Mouse (Mus musculus) left cerebral cortex, adult 18-20 months (tissue): ENCODE measurements around the gene Emilin1. TPM values are rescaled to one million over a fixed set of nuclear protein-coding genes. Genes with fewer than 3 reads are reported as not detected.

ENCODE experiments used
- DNase-seq, 2 experiments: peaks; one replicate each; pipeline ENCODE4 v3.0.0; 2021 to 2022; ENCODE audit warnings: low spot score in 2 of 2, mixed read lengths in 1 of 2
- total RNA-seq, 2 experiments: library from RNA; stranded (reverse); gene quantifications; 2 replicates each; pipeline ENCODE4 v1.2.3; 2021

The Emilin1 gene
- total RNA-seq, 2 experiments from 2014 or later: 2.6 to 3.6 TPM

DNA sequence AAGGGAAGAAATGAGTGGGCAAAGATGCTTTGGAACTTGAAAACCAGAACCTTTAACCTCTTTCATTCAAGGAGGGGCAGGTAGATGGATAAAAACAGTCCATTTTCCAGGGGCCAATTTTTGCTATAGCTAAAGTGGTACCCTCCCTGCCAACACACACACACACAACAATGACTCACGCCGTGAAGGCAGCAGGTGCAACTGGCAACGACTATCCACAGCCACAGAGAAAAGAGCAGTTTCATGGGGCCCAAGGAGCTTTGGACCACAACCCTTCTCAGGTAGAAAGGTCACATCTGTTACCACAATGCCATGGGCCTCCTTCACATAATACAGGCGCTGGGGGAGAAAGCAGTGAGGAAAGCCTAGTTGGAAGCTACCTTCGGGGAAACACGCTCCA, 42.5 kb downstream of the Emilin1 start:
- DNase-seq: no peak

DNA sequence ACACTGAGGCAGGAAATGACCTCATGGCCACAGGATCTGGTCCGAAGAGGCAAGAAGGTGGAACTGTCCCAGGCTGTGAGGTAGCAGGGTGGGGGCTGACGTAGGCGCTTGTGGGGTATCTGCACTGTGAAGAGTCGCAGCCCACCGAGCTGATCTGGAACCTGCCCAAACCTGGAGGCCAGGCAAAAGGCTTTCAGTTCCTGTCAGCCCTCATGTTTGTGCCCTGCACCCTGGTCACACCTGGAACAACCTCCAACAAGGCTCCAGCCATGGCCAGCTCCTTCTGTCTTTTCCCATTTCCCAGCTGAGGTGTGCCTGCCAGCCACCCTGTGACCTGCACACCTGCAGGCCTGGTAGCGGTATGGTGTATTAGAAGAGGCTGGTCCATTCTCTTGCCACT, 44.7 kb downstream of the Emilin1 start:
- no peak for DNase-seq

DNA sequence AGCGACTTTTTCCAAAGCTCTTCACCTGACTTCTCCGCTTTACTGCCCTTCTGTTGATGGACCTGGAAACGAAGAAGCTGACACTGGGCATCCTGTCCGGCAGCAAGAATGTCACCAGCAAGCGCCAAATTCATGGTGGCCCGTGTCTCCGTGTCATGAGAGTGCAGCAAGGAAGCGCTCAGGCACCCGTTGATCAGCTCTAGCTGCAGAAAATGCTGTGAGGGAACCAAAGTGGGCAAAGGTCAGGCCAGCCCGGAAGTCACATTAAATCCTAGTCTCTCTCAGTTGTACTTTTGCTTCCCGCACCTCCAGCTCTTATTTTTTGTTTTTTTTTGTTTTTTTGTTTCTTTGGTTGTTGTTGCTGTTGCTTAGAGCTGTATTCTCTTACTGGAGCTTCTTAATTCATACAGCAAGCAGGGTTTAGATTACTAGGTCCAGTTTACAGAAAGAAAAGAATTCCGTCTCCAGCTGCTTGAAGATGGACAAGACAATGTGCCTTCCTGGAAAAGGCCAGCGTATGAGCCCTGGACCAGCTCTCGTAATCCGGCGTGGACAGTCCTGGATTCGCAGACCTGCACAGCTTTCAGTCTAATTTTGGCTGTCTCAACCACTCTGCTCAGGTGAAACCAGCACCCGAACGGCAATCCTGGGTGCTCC, 46.1 kb downstream of the Emilin1 start:
- no peak for DNase-seq

DNA sequence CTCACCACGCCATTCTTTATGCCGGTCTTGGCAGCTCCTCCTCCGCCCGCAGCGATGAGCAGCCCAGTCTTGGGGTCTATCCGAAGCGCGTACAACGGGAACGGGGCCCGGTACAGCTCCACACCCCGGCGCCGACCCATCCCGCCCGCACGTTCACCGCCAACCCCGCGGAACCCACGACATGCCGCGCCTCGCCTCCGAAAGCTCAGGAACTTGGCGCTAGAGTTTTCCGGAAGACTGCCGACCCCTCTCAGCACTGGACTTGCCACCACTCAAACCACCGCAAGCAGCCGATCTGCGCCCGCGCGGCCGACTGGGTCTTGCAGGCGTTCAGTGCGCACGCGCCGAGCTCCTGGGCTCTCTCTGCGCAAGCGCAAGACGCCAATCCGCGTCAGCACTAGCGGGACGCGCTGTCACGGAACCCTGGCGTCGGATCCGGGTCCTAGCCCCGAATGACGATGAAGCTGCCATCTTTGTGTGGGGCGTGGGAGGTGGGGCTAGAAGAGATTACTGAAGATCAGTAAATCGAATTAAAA, 46.8 kb downstream of the Emilin1 start, which contains the start of gene Preb:
Gene Preb, minus strand, starts transcription at position 396 of the 536 bp plus-strand sequence.
- DNase-seq: peak; percentile 99 to 100

DNA sequence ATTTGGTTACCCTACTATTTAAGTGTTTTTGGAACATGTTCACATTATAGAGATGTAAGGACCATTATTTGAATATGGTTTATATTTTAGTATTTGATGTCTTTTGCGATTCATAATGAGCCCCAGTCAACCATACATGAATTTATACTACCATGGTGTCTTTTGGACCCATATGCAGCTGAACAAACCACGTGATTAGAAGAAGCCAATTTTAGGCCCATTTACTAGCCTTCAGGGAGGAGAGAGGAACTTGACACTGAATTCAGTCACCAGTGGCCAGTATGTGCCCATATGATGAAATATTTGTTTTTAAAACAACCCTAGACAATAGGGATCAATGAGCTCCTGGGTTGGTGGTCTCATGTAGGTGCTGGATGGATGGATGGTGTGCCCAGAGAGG, 47.6 kb downstream of the Emilin1 start:
- no peak for DNase-seq

DNA sequence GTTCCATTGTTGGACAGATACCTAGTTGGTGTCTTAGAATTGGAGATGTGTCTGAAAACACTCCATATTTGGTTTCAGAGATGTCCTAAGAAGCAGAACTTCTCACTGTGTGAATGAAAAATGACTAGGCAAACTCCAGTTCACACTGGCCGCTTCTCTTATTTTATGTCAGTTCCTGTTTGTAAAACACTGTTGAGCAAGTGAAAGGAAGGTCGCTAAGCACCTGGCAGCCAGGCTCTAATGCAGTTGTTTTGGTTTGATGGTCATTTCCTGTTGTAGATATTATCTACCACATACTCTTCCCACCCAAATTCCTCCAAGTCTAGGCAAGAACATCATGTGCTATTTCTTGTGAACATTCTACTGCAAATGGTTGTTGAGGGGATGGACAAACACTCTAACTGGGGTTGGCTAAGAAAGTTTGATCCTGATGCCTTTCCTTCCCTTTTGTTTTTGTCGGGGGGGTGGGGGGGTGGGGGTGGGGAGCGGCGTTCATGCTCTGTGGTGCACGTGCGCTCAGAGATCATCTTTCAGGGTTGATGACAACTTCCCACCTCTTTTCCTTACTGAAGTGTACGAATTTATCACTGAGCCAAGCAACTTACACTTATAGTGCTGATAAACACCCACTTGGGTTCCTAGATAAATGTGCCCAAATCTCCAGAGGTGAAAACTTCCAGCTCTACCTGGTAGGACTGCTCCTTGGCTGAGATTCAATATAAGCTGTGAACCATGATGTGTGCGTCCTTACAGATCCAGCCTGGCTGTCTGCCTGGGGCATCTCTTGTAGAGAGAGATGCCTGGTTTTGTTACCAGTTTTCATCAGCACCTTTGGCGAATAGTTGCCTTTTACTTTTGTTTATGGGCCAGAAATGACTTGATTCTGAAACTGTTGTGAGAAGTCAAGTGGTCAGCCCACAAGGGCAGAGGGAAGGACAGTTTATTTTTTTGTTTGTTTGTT, 48.6 kb downstream of the Emilin1 start:
- DNase-seq: no peak

DNA sequence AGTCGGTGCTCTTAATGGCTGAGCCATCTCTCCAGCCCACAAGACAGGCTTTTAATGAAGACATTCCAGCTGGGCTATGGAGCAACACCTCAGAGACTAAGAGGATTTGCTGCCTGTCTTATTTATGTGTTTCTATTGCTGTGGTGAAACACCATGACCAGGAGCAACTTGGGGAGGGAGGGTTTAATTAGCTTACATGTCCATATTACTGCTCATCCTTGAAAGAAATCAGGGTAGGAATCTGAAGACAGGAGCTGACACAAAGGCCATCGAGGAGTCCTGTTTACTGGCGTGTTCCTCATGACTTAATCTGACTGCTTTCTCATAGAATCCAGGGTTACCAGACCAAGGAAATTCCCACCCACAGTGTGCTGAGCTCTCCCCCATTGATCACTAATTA, 50.7 kb downstream of the Emilin1 start:
- DNase-seq: no peak

DNA sequence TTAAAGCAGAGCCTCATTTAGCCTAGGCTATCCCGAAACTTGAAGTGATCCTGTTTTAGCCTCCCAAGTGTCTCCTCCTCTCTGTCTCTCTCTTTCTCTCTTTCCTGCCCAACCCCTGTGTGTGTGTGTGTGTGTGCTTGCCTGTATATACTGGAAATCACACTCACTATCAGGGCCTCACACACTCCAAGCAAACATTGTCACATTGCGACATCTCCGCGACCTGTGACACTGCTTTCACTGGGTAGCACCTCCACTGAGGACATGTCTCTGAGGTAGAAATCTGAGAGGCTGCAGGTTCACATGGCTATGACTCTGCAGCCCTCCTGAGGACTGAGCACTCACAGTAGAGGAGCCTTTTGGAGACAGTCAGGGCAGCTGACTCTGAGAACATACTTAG, 53.0 kb downstream of the Emilin1 start:
- no peak for DNase-seq

DNA sequence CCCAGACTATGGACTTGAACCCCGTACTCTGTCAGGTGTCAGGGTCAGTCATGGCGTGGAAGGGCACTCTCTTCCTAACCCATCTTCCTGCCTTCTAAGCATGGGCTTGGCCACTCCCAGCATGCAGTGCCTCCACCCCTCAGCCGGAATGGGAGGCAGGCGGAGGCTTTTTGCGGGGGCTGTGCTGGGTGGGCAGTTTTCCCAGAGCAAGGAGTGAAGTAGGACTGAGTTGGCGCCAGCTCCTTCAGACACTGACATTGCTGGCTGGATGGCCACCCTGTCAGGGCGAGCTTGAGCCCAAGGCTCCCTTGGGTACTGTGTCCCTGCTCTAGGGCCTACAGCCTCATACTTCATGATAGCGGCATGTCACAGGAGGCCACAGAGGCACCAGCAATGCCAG, 55.2 kb downstream of the Emilin1 start, which contains the start of gene Tcf23:
Gene Tcf23, plus strand, starts transcription at position 247 of the 400 bp plus-strand sequence.
- DNase-seq: no peak

DNA sequence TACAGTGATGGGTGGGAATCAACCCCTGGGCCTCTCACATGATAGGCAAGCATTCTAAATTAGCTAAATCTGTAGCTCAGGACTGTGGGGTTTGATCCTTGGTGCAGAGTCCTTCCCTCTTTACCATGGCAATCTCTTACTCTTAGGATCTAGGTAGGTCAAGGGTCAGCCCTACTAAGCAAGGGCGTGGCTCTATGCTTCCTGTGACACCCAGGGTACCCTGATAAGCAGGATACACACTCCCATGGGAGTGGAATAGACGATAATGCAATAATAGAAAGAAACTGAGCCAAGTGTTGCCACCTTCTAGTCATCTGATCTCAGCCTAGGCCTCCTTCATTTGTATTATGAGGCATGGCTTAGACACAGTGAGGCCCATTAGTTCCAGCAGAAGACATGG, 56.2 kb downstream of the Emilin1 start:
- no peak for DNase-seq

Other genes starting within 250 kb of the Emilin1 start
- gene Cenpa, start 246.6 kb upstream of the Emilin1 start, total RNA-seq: 1 to 10 TPM; 2.8 to 5.3 TPM
- 10 to 100 TPM; 18.2 to 20.6 TPM for gene Dpysl5, start 201.8 kb upstream of the Emilin1 start, total RNA-seq
- gene Mapre3, start 98.8 kb upstream of the Emilin1 start, total RNA-seq: 100 to 1,000 TPM; 221 to 228 TPM
- gene Tmem214, start 45.4 kb upstream of the Emilin1 start, total RNA-seq: 10 to 100 TPM; 63.7 to 68.0 TPM
- gene Agbl5, start 24.7 kb upstream of the Emilin1 start, total RNA-seq: 10 to 100 TPM; 15.6 to 16.4 TPM
- gene Ost4, start 5.6 kb upstream of the Emilin1 start, total RNA-seq: 100 to 1,000 TPM; 103 to 111 TPM
- 10 to 100 TPM; 15.8 to 19.3 TPM for gene Khk, start 8.0 kb downstream of the Emilin1 start, total RNA-seq
- 10 to 100 TPM; 26.1 to 28.6 TPM for gene Cgref1, start 32.2 kb downstream of the Emilin1 start, total RNA-seq
- gene Preb, start 47.0 kb downstream of the Emilin1 start, total RNA-seq: 100 to 1,000 TPM; 121 to 133 TPM
- under 1 TPM; 0.14 to 0.16 TPM for gene Tcf23, start 55.3 kb downstream of the Emilin1 start, total RNA-seq
- gene Atraid, start 134.9 kb downstream of the Emilin1 start, total RNA-seq: 10 to 100 TPM; 70.6 to 73.8 TPM
- gene Slc5a6, start 135.5 kb downstream of the Emilin1 start, total RNA-seq: 10 to 100 TPM; 19.3 to 20.9 TPM
- gene Cad, start 141.4 kb downstream of the Emilin1 start, total RNA-seq: 10 to 100 TPM; 19.2 to 24.4 TPM
- gene Dnajc5g, start 192.9 kb downstream of the Emilin1 start, total RNA-seq: not detected
- 100 to 1,000 TPM; 145 to 165 TPM for gene Slc30a3, start 194.8 kb downstream of the Emilin1 start, total RNA-seq
- 1 to 10 TPM; 1.7 to 1.9 TPM for gene Trim54, start 203.3 kb downstream of the Emilin1 start, total RNA-seq
- 1 to 10 TPM; 1.4 to 2.8 TPM for gene Ucn, start 225.4 kb downstream of the Emilin1 start, total RNA-seq
- 10 to 100 TPM; 46.9 to 51.8 TPM for gene Mpv17, start 240.8 kb downstream of the Emilin1 start, total RNA-seq